Mouse (Mus musculus) neural tube, embryonic 15.5 days (tissue): ENCODE data around the gene Apba3. TPM values are rescaled to one million over a fixed set of nuclear protein-coding genes. Genes with fewer than 3 reads are reported as not detected.
"Not testable (repeated sequence)": the region's sequence is repeated elsewhere in the genome, so short reads cannot be mapped to it uniquely, and the experiment has no call there.

ENCODE experiments used
- ATAC-seq: fragments of 200-750 bp; cut with Nextera tagmentation; 2 replicates; pipeline ENCODE4 v1.8.0; 2017; ENCODE audit warnings: mild to moderate bottlenecking, moderate TSS enrichment, moderate library complexity; ENCODE audit not compliant: low FRiP score
- H3K27ac ChIP-seq: fragments of 300-500 bp; sonication (generic); replicated peaks from 2 replicates; pipeline ENCODE4 v1.5.1; 2015; ENCODE audit warnings: mild to moderate bottlenecking, inconsistent platforms
- H3K27me3 ChIP-seq: fragments of 300-500 bp; sonication (generic); replicated peaks from 2 replicates; pipeline ENCODE4 v1.6.1; 2015; ENCODE audit warnings: inconsistent platforms
- H3K36me3 ChIP-seq: fragments of 300-500 bp; sonication (generic); 2 replicates; pipeline ENCODE4 v1.6.1; 2015; ENCODE audit warnings: inconsistent platforms
- H3K4me1 ChIP-seq: fragments of 300-500 bp; sonication (generic); 2 replicates; pipeline ENCODE4 v1.6.1; 2015; ENCODE audit warnings: inconsistent platforms
- H3K4me2 ChIP-seq: fragments of 300-500 bp; sonication (generic); 2 replicates; pipeline ENCODE4 v1.6.1; 2015; ENCODE audit warnings: inconsistent platforms, mild to moderate bottlenecking, moderate library complexity
- H3K4me3 ChIP-seq: fragments of 300-500 bp; sonication (generic); replicated peaks from 2 replicates; pipeline ENCODE4 v1.5.1; 2015; ENCODE audit warnings: mild to moderate bottlenecking, inconsistent platforms
- H3K9ac ChIP-seq: fragments of 300-500 bp; sonication (generic); replicated peaks from 2 replicates; pipeline ENCODE4 v1.6.1; 2015; ENCODE audit warnings: mild to moderate bottlenecking, inconsistent platforms
- H3K9me3 ChIP-seq: fragments of 300-500 bp; sonication (generic); replicated peaks from 2 replicates; pipeline ENCODE4 v1.6.1; 2016; ENCODE audit warnings: inconsistent platforms
- whole genome bisulfite sequencing: fragments of 180-500 bp; shearing (Covaris S2); methylation state at CpG from one replicate; pipeline ENCODE4 v1.1.7; 2015; ENCODE audit warnings: mixed read lengths; 5-methylcytosine and 5-hydroxymethylcytosine counted together
- polyA plus RNA-seq: library from polyadenylated mRNA; unstranded; fragments of >200 nt; fragmentation: Nextera tagmentation; extraction: Ambion mirVana; gene quantifications from 2 replicates; pipeline ENCODE4 v1.2.1, GENCODE M21; 2015

Apba3 gene
- polyA plus RNA-seq = 38.0 and 39.1 TPM in 2 replicates

DNA sequence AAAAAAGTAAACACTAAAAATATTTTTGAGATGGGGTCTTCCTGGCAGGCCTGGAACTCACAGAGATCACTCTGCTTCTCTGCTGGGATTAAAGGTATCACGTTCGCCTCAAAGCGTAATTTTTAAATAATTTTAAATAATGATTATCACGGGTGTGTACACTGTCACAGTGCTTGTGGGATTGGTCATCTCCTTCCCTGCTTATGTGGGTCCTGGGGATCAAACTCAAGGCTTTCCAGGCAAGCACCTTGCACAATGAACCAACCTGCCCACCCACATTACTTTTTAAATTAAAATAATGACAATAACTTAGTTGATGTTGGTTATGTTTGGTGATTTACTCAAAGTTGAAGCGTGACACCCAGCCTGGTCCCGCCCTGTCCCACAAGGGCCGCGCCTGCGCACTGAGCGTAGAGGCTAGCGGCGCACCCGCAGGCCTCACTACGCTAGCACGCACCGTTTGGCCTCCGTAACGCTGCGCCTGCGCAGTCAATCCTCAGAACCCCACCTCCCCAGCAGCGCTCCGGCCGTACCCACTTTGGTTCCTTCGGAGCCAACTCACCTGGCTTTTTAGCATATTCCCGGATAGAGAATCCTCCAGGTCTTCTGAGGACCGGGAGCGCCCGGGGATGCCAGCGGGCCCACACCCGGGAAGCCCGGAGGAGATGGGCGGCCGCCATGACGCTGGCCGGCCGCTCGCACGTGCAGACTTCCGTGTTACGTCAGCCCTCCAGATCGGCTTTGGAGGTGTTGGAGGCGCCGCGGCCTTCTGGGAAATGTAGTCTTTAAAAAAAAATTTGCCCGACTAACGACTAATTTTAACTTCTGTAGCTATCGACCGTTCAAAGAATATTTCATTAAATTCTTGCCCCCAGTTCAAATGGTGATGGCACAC, at the start of gene Apba3, which contains the start of gene Mrpl54:
Gene Apba3 (plus strand): TSS at position 750 of the 895 bp plus-strand sequence.
Gene Mrpl54 (minus strand): TSS at position 724 of the 895 bp plus-strand sequence.
- Histone ChIP-seq H3K4me3 (peak within 1 kb of the TSS; percentile 88), H3K9ac (peak within 1 kb of the TSS; percentile 80), H3K4me1 (peaks cover 39% of the 10 kb centered on the region), H3K9me3 (no peaks in the 10 kb centered on the region), H3K27ac (peak within 1 kb of the TSS; percentile 95), H3K4me2 (peak within 1 kb of the TSS; percentile 82), H3K36me3 (peaks cover 44% of the 10 kb centered on the region), H3K27me3 (no peaks in the 10 kb centered on the region)
- ATAC-seq = peak; percentile 91
- under 1% methylated on average over 48 of the region's 48 CpGs for WGBS

GRCm38 (mm10) chr10:81217267-81217666, 49.5 kb upstream of the Apba3 start:
- not testable (repeated sequence) for ATAC-seq, H3K27me3 ChIP-seq
- 23% methylated on average over 1 of the region's 1 CpGs for WGBS

DNA sequence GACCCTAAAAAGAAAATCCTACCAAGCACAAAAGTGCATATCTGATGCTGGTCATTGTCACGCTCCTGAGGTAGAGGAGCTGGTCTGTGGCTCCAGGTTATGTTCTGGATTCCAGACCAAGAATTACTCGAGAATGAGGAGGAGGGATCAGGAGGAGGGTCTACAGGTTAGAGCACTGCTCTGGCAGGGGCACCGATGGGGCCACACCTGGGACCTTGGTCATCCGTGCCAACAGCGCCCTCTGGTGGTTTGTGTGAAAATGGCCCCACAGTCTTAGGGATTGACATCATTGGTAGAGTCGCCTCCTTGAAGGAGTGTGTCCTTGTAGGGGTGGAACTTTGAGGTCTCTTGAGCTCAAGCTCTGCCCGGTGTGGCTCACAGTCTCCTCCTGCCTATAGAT, 48.8 kb upstream of the Apba3 start:
- H3K36me3 ChIP-seq = peaks cover 83% of the 10 kb centered on the region
- WGBS = 39% methylated on average over 7 of the region's 7 CpGs
- ATAC-seq = 0 out of 2 replicates have a peak, but pooled peaks have one; percentile 35

More at GRCm38 (mm10) chr10:81217267-81217666, 49.5 kb upstream of the Apba3 start:
- H3K36me3 ChIP-seq = peaks cover 86% of the 10 kb centered on the region
- not testable (repeated sequence) for H3K9me3 ChIP-seq, H3K9ac ChIP-seq, H3K4me3 ChIP-seq, H3K27ac ChIP-seq, H3K4me2 ChIP-seq, H3K4me1 ChIP-seq

DNA sequence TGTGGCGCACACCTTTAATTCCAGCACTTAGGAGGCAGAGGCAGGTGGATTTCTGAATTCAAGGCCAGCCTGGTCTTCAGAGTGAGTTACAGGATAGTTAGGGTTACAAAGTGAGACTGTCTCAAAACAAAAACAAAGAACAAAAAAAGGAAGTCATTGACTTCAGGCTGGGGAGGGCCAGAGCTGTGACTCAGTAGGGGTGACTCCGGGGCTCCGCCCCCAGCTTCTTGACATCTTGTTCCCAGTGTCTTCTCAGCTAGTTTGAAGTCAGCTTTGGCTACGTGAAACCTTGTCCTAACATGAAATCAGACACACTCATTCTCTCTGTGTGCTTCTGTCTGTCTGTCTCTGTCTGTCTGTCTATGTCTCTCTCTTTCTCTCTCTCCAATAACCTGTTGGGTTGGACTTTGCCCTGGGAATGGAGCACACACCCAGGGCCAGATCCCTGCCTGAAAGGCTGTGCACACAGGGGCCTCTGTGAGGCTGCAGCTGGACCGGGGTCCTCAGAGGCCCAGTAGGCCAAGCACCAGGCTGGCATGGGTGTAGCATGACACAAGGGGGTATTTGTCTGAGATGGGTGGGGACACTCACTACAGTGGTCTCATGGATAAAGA, 45.3 kb upstream of the Apba3 start:
- Histone ChIP-seq H3K4me3 (no peak overlapping the region), H3K9ac (no peak overlapping the region), H3K9me3 (no peaks in the 10 kb centered on the region), H3K27ac (no peak overlapping the region), H3K4me2 (no peak overlapping the region), H3K4me1 (peaks cover 5% of the 10 kb centered on the region; the same call in 1 of the 2 replicates), H3K36me3 (peaks cover 65% of the 10 kb centered on the region), H3K27me3 (no peaks in the 10 kb centered on the region)
- WGBS = 90% methylated on average over 5 of the region's 5 CpGs
- no peak for ATAC-seq

More for the DNA sequence above, 48.8 kb upstream of the Apba3 start:
- Histone ChIP-seq H3K4me2 (no peak overlapping the region), H3K27ac (no peak overlapping the region), H3K27me3 (no peaks in the 10 kb centered on the region), H3K4me3 (no peak overlapping the region), H3K4me1 (no peaks in the 10 kb centered on the region; the same call in 1 of the 2 replicates), H3K9ac (no peak overlapping the region), H3K9me3 (no peaks in the 10 kb centered on the region)

GRCm38 (mm10) chr10:81223731-81224130, 43.0 kb upstream of the Apba3 start:
- 51% methylated on average over 2 of the region's 2 CpGs for whole genome bisulfite sequencing
- H3K36me3 ChIP-seq = peaks cover 50% of the 10 kb centered on the region
- not testable (repeated sequence) for H3K9me3 ChIP-seq, H3K4me3 ChIP-seq, H3K27ac ChIP-seq, ATAC-seq, H3K27me3 ChIP-seq, H3K9ac ChIP-seq, H3K4me2 ChIP-seq
- H3K4me1 ChIP-seq = peaks cover 19% of the 10 kb centered on the region

DNA sequence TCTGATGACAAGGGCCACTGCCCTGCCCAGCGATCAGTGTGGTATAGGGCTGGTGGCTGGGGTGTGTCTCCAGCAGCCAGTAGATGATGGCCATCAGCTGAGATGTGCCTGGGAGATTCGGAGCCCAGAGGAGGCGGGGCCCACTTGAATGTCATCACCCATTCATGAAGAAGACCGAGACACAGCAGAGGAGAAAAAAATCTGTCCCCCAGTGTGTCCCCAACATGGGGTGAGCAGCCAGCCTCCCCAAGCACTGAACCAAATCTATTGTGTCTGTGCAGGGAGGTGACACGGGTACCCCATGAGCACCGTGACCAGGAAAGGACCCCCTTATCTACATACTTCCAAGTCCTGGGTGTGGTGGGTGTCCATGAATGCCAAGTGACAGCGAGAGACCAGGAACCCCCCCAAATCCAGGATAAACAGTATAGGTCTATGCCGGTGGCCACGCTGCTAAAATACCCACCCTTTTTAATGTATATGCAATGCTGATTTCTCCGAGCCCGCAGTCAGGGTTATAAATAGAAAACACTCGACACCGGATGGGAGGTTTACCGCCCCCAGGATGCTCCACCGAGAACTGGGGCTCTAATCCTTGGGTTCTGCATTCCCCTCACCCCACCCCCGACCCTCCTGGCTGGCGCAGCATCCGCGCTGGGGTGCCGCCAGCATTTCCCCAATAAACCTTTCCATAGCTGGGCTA, 36.9 kb upstream of the Apba3 start:
- H3K4me2 ChIP-seq = peak overlapping the region; percentile 80
- peak; percentile 14; the same call in 1 of the 2 replicates for ATAC-seq
- H3K4me1 ChIP-seq = peaks cover 58% of the 10 kb centered on the region
- peak overlapping the region; percentile 94 for H3K27ac ChIP-seq
- WGBS = 5% methylated on average over 20 of the region's 20 CpGs
- no peaks in the 10 kb centered on the region for H3K27me3 ChIP-seq
- peak overlapping the region; percentile 85 for H3K9ac ChIP-seq
- peak overlapping the region; percentile 73 for H3K4me3 ChIP-seq
- no peaks in the 10 kb centered on the region for H3K9me3 ChIP-seq
- peaks cover 4% of the 10 kb centered on the region for H3K36me3 ChIP-seq

DNA sequence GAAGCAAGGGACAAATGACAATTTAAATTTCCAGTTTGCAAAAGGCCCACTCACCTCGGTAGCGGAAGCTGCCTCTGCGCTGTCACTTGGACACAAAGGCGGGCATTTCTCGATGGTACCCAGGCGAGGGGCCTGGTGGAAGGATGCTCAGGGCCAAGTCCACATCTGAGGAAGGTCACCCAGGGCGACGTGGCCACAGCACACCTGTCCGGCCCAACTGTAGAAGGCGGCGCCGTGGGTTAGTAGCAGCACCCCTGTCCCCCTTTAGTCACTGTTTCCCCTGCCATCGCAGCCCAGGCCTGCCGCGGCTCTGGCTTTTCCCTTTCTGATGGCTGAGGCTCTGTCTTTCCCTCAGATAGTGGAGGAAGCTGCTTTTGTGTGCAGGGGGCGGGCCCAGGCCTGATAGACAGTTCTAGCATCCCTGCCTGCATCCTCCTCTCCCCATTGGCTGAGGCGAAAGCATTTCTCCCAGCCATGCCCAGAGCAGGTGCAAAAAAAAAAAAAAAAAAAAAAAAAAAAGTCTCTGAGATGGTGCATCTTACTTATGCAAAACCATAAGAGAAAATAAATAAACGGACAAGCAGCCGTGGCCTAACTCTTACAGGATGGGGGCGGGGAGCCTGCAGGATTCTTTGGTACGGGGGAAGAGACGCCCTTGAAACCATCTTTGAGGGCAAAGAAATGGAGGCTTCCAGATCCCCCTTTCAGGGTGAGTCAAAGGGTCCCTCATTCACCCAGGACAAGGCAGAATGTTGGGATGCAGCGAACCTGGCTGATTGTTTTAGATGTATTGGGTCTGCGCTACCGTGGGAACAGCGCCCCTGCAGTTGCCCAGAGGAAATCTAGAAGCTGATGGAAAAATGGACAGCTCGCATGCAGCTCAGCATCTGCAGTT, 36.1 kb upstream of the Apba3 start, which contains the start of gene Atcay:
Gene Atcay (minus strand): TSS at position 396 of the 895 bp plus-strand sequence.
- H3K4me2 ChIP-seq = peak within 1 kb of the TSS; percentile 80
- H3K4me1 ChIP-seq = peaks cover 58% of the 10 kb centered on the region
- peaks cover 3% of the 10 kb centered on the region; the same call in 1 of the 2 replicates for H3K36me3 ChIP-seq
- WGBS = 4% methylated on average over 27 of the region's 27 CpGs
- no peaks in the 10 kb centered on the region for H3K27me3 ChIP-seq
- H3K9ac ChIP-seq = peak within 1 kb of the TSS; percentile 85
- peak; percentile 90 for ATAC-seq
- peak within 1 kb of the TSS; percentile 94 for H3K27ac ChIP-seq
- no peaks in the 10 kb centered on the region for H3K9me3 ChIP-seq
- H3K4me3 ChIP-seq = peak within 1 kb of the TSS; percentile 73

DNA sequence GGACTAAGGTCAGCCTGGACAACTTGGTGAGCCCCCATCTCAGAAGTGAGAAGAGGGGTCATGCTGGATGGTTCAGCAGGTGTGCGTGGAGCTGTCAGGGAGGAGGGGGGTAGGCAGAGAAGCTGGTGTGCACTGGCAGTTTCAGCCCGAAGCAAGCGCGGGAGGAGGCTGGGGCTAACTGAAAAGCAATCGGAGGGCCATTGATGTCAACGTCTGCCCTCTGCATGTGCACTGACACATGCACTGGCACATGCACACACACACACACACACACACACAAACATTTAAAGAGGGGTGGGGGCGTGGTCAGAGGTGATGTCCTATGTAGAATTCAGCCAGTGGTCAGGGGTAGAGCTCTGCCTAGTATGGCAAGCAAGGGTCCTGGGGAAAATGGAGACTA, 35.3 kb upstream of the Apba3 start:
- WGBS = 50% methylated on average over 7 of the region's 7 CpGs
- no peaks in the 10 kb centered on the region for H3K9me3 ChIP-seq
- no peaks in the 10 kb centered on the region for H3K27me3 ChIP-seq
- peak overlapping the region; percentile 80 for H3K4me2 ChIP-seq
- H3K9ac ChIP-seq = peak overlapping the region; percentile 21; the same call in 1 of the 2 replicates
- H3K36me3 ChIP-seq = no peaks in the 10 kb centered on the region
- ATAC-seq = peak; percentile 1; the same call in 1 of the 2 replicates
- peak overlapping the region; percentile 73 for H3K4me3 ChIP-seq
- peaks cover 54% of the 10 kb centered on the region for H3K4me1 ChIP-seq
- H3K27ac ChIP-seq = peak overlapping the region; percentile 94

GRCm38 (mm10) chr10:81232580-81233225, 34.1 kb upstream of the Apba3 start, which contains the start of gene Zfr2:
Gene Zfr2 (plus strand): TSS chr10:81233155.
- 9% methylated on average over 29 of the region's 29 CpGs for WGBS
- Histone ChIP-seq H3K4me2 (peak within 1 kb of the TSS; percentile 77), H3K9ac (peak within 1 kb of the TSS; percentile 89), H3K4me3 (peak within 1 kb of the TSS; percentile 75), H3K27me3 (no peaks in the 10 kb centered on the region), H3K27ac (peak within 1 kb of the TSS; percentile 72), H3K9me3 (no peaks in the 10 kb centered on the region), H3K4me1 (peaks cover 50% of the 10 kb centered on the region), H3K36me3 (no peaks in the 10 kb centered on the region)
- ATAC-seq = peak; percentile 80

GRCm38 (mm10) chr10:81233226-81233585, 33.6 kb upstream of the Apba3 start:
- peak overlapping the region; percentile 77 for H3K4me2 ChIP-seq
- H3K4me3 ChIP-seq = peak overlapping the region; percentile 75
- under 1% methylated on average over 27 of the region's 28 CpGs for WGBS
- H3K27ac ChIP-seq = peak overlapping the region; percentile 72
- H3K4me1 ChIP-seq = peaks cover 45% of the 10 kb centered on the region
- ATAC-seq = peak; percentile 23
- no peaks in the 10 kb centered on the region for H3K36me3 ChIP-seq
- H3K27me3 ChIP-seq = peaks cover 2% of the 10 kb centered on the region; the same call in 1 of the 2 replicates
- no peaks in the 10 kb centered on the region for H3K9me3 ChIP-seq
- H3K9ac ChIP-seq = peak overlapping the region; percentile 89
